Mouse (Mus musculus) embryo, embryonic 10.5 days (tissue): ENCODE data around the gene Gm20517.
A peak's percentile ranks its signal among the peaks of the same experiment; 100 is the strongest.

Experiments
- DNase-seq: peaks from one replicate; pipeline ENCODE4 v3.0.0-alpha.2; 2015; ENCODE audit warnings: low spot score

Gene Gm20517

DNA sequence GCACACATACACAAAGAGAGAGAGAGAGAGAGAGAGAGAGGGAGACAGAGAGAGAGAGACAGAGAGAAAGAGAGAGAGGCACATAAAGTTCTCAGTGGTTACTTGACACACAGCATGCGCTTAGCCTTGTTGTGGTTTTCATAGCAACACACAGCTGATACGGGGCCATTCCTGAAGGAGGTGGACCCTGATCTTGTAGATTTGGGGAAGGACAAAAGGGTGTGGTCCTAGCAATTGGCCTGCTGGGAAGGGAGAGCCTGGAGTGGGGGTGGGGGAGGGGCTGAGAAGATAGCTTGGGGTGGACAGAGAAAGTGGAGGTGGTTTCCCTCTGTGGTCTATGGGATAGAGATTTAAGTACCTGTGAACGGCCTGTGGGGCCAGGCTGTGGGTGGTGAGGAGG, 98.6 kb downstream of the Gm20517 start:
- no peak for DNase-seq

- DNase-seq: no peak
These were observed 100.5 kb downstream of the Gm20517 start for GRCm38 (mm10) chr17:47711883-47712282.

GRCm38 (mm10) chr17:47712889-47713571, 101.6 kb downstream of the Gm20517 start:
- no peak for DNase-seq

- DNase-seq: no peak
These were observed 103.6 kb downstream of the Gm20517 start for GRCm38 (mm10) chr17:47715037-47715436.

DNA sequence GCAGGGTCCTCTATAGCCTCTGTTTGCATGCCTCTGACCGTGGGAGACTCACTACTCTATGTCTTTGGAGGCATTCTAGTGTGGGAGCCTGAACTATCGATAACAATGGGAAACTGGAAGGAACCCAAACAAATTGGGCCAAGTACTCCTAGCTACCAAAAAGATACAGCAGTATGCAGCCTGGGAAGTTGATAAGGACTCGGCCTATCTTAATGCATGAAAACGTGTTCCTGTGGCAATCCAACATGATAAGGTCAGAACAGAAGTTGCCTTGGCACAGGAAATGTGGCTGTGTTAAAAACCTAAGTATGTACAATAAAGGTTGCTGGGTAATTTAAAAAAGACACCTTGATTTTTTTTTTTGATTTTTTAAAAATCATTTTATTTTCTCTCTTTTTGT, 109.8 kb downstream of the Gm20517 start:
- DNase-seq: no peak

- no peak for DNase-seq
These were observed 115.2 kb downstream of the Gm20517 start, which contains the start of gene Pgc for GRCm38 (mm10) chr17:47726566-47726965. Gene Pgc (plus strand): TSS chr17:47726842.

DNA sequence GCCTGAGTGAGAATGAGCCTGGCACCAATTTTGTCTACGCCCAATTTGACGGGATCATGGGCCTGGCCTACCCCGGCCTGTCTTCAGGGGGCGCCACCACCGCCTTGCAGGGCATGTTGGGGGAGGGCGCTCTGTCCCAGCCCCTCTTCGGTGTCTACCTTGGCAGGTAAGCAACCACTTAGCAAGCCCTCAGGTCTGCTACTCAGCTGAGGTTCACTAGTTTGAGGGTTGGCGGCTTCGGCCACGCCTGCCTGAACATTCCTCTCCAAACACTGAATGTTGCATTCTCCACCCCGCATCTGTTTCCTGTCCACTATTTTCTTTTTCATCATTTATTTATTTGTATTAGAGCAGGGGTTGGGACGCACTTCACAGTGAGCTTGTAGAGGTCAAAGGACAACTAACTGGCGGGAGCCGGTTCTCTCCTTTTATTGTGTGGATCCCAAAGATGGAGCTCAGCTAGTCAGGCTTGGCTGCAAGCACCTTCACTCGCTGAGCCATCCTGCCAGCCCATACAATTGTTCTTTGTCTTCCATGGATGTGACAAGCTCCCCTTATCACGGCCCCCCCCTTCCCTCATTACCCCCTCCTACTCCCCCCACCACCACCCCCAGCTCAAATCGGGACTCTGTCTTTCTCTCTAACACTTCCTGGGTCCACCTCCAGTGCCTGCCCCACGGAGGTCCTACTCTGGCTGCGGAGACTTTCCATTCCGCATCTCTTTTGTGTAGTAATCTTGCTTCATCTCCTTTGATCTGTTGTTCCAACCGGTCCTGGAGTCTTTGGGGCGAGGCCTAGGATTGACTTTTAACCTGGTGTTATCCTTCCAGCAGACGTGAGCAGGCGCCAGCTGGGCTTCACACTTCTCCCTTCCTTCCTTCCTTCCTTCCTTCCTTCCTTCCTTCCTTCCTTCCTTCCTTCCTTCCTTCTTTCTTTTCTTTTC, 119.5 kb downstream of the Gm20517 start:
- DNase-seq: peak; percentile 27
